Mouse (Mus musculus): ENCODE measurements at regions not wholly inside any gene's neighbourhood (a gene's known extent, or its start where the extent isn't known, plus 50 kb on each side); places are given as distances from the start of the nearest gene placed in this dataset.

DNA sequence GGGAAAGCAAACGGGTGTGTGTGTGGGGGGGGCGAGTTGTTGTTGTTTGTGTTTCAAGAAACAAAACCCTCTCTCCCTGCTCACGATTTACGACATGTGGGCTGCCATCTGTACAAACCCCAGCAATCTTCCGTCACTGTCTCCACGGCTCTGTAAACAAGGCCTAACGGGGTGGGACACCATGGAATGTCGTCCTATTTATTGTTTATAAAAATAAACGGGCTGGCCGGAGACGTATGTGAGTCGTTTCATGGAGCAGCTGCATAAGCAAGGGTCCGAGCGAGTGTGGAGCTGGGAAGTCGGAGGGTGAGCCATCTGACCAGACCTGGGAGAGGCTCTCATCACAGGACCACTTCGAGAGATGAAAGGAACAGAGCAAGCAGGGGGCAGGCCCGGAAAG lies 141.4 kb upstream of the Sall1 start:
- TF ChIP-seq POLR2A (IDR thresholded peaks at IDR 0.05; ENCODE audit: borderline replicate concordance, extremely low read depth, low read depth, low read length) (no peak), CTCF (IDR thresholded peaks at IDR 0.05; ENCODE audit: insufficient read depth, low read length) (no peak)

Data from lung, adult 2 months (tissue).